Mouse (Mus musculus): ENCODE measurements around the gene Gfra1. TPM values are rescaled to one million over a fixed set of nuclear protein-coding genes. Genes with fewer than 3 reads are reported as not detected.

The Gfra1 gene
- polyA plus RNA-seq, 1 experiment from 2014 or later, result 6.6 TPM

GRCm38 (mm10) chr19:58251095-58251494 is 204.6 kb downstream of the Gfra1 start:
- no peaks in the 10 kb centered on the region for H3K36me3 ChIP-seq
- peaks cover 64% of the 10 kb centered on the region for H3K27me3 ChIP-seq (replicated peaks)
- no peak for ATAC-seq (ENCODE audit: extremely low read depth, insufficient number of reproducible peaks, low FRiP score, low TSS enrichment)
- H3K4me3 ChIP-seq, result no peak overlapping the region
- no peak overlapping the region for H3K27ac ChIP-seq (replicated peaks)
- no peak overlapping the region for H3K9ac ChIP-seq
- WGBS, result 49% methylated on average over 6 of the region's 6 CpGs
- peaks cover 20% of the 10 kb centered on the region for H3K4me1 ChIP-seq
- H3K9me3 ChIP-seq, result no peaks in the 10 kb centered on the region
- H3K4me2 ChIP-seq, result no peak overlapping the region

GRCm38 (mm10) chr19:58250237-58250636 is 205.5 kb downstream of the Gfra1 start:
- Histone ChIP-seq H3K9me3 (no peaks in the 10 kb centered on the region), H3K4me1 (peaks cover 15% of the 10 kb centered on the region), H3K27ac (replicated peaks) (no peak overlapping the region), H3K9ac (no peak overlapping the region), H3K27me3 (replicated peaks) (peaks cover 65% of the 10 kb centered on the region), H3K4me2 (no peak overlapping the region), H3K36me3 (no peaks in the 10 kb centered on the region), H3K4me3 (no peak overlapping the region)
- WGBS, result 73% methylated on average over 8 of the region's 8 CpGs
- no peak for ATAC-seq (ENCODE audit: extremely low read depth, insufficient number of reproducible peaks, low FRiP score, low TSS enrichment)

GRCm38 (mm10) chr19:58244148-58244547 is 211.6 kb downstream of the Gfra1 start:
- Histone ChIP-seq H3K9ac (peak overlapping the region; percentile 34; the same call in 1 of the 2 replicates), H3K9me3 (no peaks in the 10 kb centered on the region)
- 63% methylated on average over 4 of the region's 4 CpGs for WGBS

GRCm38 (mm10) chr19:58243604-58244003 is 212.1 kb downstream of the Gfra1 start:
- no peak for ATAC-seq (ENCODE audit: extremely low read depth, insufficient number of reproducible peaks, low FRiP score, low TSS enrichment)
- 20% methylated on average over 1 of the region's 1 CpGs for WGBS

More at GRCm38 (mm10) chr19:58244148-58244547, 211.6 kb downstream of the Gfra1 start:
- no peak overlapping the region for H3K27ac ChIP-seq (replicated peaks)
- no peaks in the 10 kb centered on the region for H3K36me3 ChIP-seq
- no peak for ATAC-seq (ENCODE audit: extremely low read depth, insufficient number of reproducible peaks, low FRiP score, low TSS enrichment)
- peaks cover 15% of the 10 kb centered on the region for H3K4me1 ChIP-seq
- peak overlapping the region; percentile 2; the same call in 1 of the 2 replicates for H3K4me2 ChIP-seq
- H3K4me3 ChIP-seq, result no peak overlapping the region
- H3K27me3 ChIP-seq (replicated peaks), result peaks cover 42% of the 10 kb centered on the region

GRCm38 (mm10) chr19:58238325-58238724 is 217.4 kb downstream of the Gfra1 start:
- Histone ChIP-seq H3K4me1 (peaks cover 2% of the 10 kb centered on the region), H3K27me3 (replicated peaks) (peaks cover 23% of the 10 kb centered on the region; the same call in 1 of the 2 replicates), H3K36me3 (no peaks in the 10 kb centered on the region), H3K9ac (no peak overlapping the region), H3K4me3 (no peak overlapping the region), H3K9me3 (no peaks in the 10 kb centered on the region), H3K4me2 (no peak overlapping the region), H3K27ac (replicated peaks) (no peak overlapping the region)
- 76% methylated on average over 8 of the region's 8 CpGs for whole genome bisulfite sequencing
- ATAC-seq (ENCODE audit: extremely low read depth, insufficient number of reproducible peaks, low FRiP score, low TSS enrichment), result no peak

More at GRCm38 (mm10) chr19:58243604-58244003, 212.1 kb downstream of the Gfra1 start:
- H3K4me3 ChIP-seq, result no peak overlapping the region
- no peak overlapping the region for H3K4me2 ChIP-seq
- peak overlapping the region; percentile 6; the same call in 1 of the 2 replicates for H3K9ac ChIP-seq
- peaks cover 45% of the 10 kb centered on the region for H3K27me3 ChIP-seq (replicated peaks)
- no peaks in the 10 kb centered on the region for H3K9me3 ChIP-seq
- H3K27ac ChIP-seq (replicated peaks), result no peak overlapping the region
- H3K36me3 ChIP-seq, result no peaks in the 10 kb centered on the region
- peaks cover 15% of the 10 kb centered on the region for H3K4me1 ChIP-seq

- 71% methylated on average over 9 of the region's 9 CpGs for WGBS
- Histone ChIP-seq H3K9me3 (no peaks in the 10 kb centered on the region), H3K27ac (replicated peaks) (no peak overlapping the region), H3K27me3 (replicated peaks) (peaks cover 27% of the 10 kb centered on the region; the same call in 1 of the 2 replicates), H3K4me1 (no peaks in the 10 kb centered on the region), H3K36me3 (no peaks in the 10 kb centered on the region), H3K9ac (no peak overlapping the region), H3K4me3 (no peak overlapping the region), H3K4me2 (no peak overlapping the region)
- ATAC-seq (ENCODE audit: extremely low read depth, insufficient number of reproducible peaks, low FRiP score, low TSS enrichment), result no peak
Measured at GRCm38 (mm10) chr19:58227725-58228124, 228.0 kb downstream of the Gfra1 start.

GRCm38 (mm10) chr19:58226882-58227281 is 228.8 kb downstream of the Gfra1 start:
- H3K4me3 ChIP-seq, result no peak overlapping the region
- H3K4me2 ChIP-seq, result no peak overlapping the region
- H3K4me1 ChIP-seq, result no peaks in the 10 kb centered on the region
- H3K9ac ChIP-seq, result no peak overlapping the region
- WGBS, result 59% methylated on average over 3 of the region's 3 CpGs
- H3K36me3 ChIP-seq, result no peaks in the 10 kb centered on the region
- no peak overlapping the region for H3K27ac ChIP-seq (replicated peaks)
- H3K27me3 ChIP-seq (replicated peaks), result peaks cover 27% of the 10 kb centered on the region; the same call in 1 of the 2 replicates
- no peak for ATAC-seq (ENCODE audit: extremely low read depth, insufficient number of reproducible peaks, low FRiP score, low TSS enrichment)
- H3K9me3 ChIP-seq, result no peaks in the 10 kb centered on the region

GRCm38 (mm10) chr19:58220061-58220831 is 235.5 kb downstream of the Gfra1 start:
- no peaks in the 10 kb centered on the region for H3K36me3 ChIP-seq
- no peak overlapping the region for H3K9ac ChIP-seq
- no peak overlapping the region for H3K4me3 ChIP-seq
- WGBS, result 74% methylated on average over 25 of the region's 25 CpGs
- ATAC-seq (ENCODE audit: extremely low read depth, insufficient number of reproducible peaks, low FRiP score, low TSS enrichment), result no peak
- H3K27ac ChIP-seq (replicated peaks), result no peak overlapping the region
- no peak overlapping the region for H3K4me2 ChIP-seq
- H3K9me3 ChIP-seq, result no peaks in the 10 kb centered on the region
- no peaks in the 10 kb centered on the region for H3K4me1 ChIP-seq
- peaks cover 20% of the 10 kb centered on the region for H3K27me3 ChIP-seq (replicated peaks)

GRCm38 (mm10) chr19:58217591-58217990 is 238.1 kb downstream of the Gfra1 start:
- Histone ChIP-seq H3K4me1 (no peaks in the 10 kb centered on the region), H3K9ac (no peak overlapping the region), H3K27ac (replicated peaks) (no peak overlapping the region), H3K27me3 (replicated peaks) (peaks cover 15% of the 10 kb centered on the region), H3K4me2 (no peak overlapping the region), H3K36me3 (no peaks in the 10 kb centered on the region), H3K4me3 (no peak overlapping the region), H3K9me3 (no peaks in the 10 kb centered on the region)
- no peak for ATAC-seq (ENCODE audit: extremely low read depth, insufficient number of reproducible peaks, low FRiP score, low TSS enrichment)
- WGBS, result 73% methylated on average over 4 of the region's 4 CpGs

- Histone ChIP-seq H3K27me3 (replicated peaks) (peaks cover 41% of the 10 kb centered on the region), H3K4me1 (no peaks in the 10 kb centered on the region), H3K36me3 (no peaks in the 10 kb centered on the region), H3K4me3 (no peak overlapping the region), H3K9me3 (no peaks in the 10 kb centered on the region), H3K9ac (no peak overlapping the region), H3K4me2 (no peak overlapping the region), H3K27ac (replicated peaks) (no peak overlapping the region)
- WGBS, result 59% methylated on average over 10 of the region's 10 CpGs
- no peak for ATAC-seq (ENCODE audit: extremely low read depth, insufficient number of reproducible peaks, low FRiP score, low TSS enrichment)
Measured at GRCm38 (mm10) chr19:58206496-58207044, 249.1 kb downstream of the Gfra1 start.

GRCm38 (mm10) chr19:58205470-58205869 is 250.2 kb downstream of the Gfra1 start:
- ATAC-seq (ENCODE audit: extremely low read depth, insufficient number of reproducible peaks, low FRiP score, low TSS enrichment), result no peak
- WGBS, result 85% methylated on average over 7 of the region's 7 CpGs

More at GRCm38 (mm10) chr19:58205470-58205869, 250.2 kb downstream of the Gfra1 start:
- H3K4me3 ChIP-seq, result no peak overlapping the region
- no peaks in the 10 kb centered on the region for H3K4me1 ChIP-seq
- no peaks in the 10 kb centered on the region for H3K9me3 ChIP-seq
- no peaks in the 10 kb centered on the region for H3K36me3 ChIP-seq
- H3K27me3 ChIP-seq (replicated peaks), result peaks cover 48% of the 10 kb centered on the region
- H3K9ac ChIP-seq, result no peak overlapping the region
- no peak overlapping the region for H3K27ac ChIP-seq (replicated peaks)
- H3K4me2 ChIP-seq, result no peak overlapping the region
